Comparison of ENCODE assay signal across 14 mouse cellular contexts in the genomic region with DNA sequence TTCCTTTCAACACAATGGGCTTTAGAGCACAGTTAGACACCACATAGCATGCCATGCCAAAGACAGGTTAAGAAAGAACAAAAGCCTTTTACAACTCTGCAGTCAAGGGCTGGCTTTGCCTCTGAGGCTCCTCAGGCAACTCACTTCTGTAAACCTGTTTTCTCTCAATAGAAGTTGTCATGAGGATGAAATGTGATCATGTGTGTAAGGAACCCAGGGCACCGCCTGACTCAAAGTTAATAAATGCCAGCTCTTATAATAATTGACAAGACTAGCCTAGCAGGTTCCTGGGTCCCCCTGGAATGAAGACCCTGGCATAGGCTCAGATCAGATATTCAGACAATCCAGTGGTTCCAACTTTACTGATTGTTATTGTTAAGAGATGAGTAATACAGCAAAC.
A peak's percentile ranks its signal among the peaks of the same experiment; 100 is the strongest.
DNase-seq lines count a peak whose midpoint lies in the region; ATAC-seq and TF ChIP-seq lines count a peak whose summit lies in the region.
"Had no signal": no experiment of that assay in that cellular context is flagged by ENCODE, and none has a peak within 500 bp of the region (broad histone marks: within the 10 kb centered on the region; RNA-seq: fewer than 3 reads in every experiment).

No protein-coding gene starts in this region.

- no peak overlapping the region for H3K4me3 ChIP-seq in embryonic facial prominence, embryonic 13.5 days
- no peak overlapping the region for H3K4me3 ChIP-seq in embryonic facial prominence, embryonic 10.5 days
- no peak overlapping the region for H3K4me3 ChIP-seq in embryonic facial prominence, embryonic 15.5 days (replicated peaks)
- H3K4me3 ChIP-seq in lung, postnatal 0 days (ENCODE audit: low read depth, low read length), result no peak overlapping the region
- H3K4me3 ChIP-seq: forebrain, embryonic 12.5 days; gastrocnemius, adult 2 months; heart, embryonic 12.5 days; hindbrain, embryonic 12.5 days; liver, embryonic 15.5 days had no signal

- no peak overlapping the region for H3K9ac ChIP-seq in embryonic facial prominence, embryonic 13.5 days
- no peak overlapping the region for H3K9ac ChIP-seq in embryonic facial prominence, embryonic 15.5 days
- no peak overlapping the region for H3K9ac ChIP-seq in lung, postnatal 0 days (replicated peaks; ENCODE audit: low read depth)
- H3K9ac ChIP-seq: forebrain, embryonic 12.5 days; heart, embryonic 12.5 days; hindbrain, embryonic 12.5 days; liver, embryonic 15.5 days had no signal

- H3K36me3 ChIP-seq in embryonic facial prominence, embryonic 13.5 days, result no peaks in the 10 kb centered on the region
- no peaks in the 10 kb centered on the region for H3K36me3 ChIP-seq in embryonic facial prominence, embryonic 10.5 days (replicated peaks)
- no peaks in the 10 kb centered on the region for H3K36me3 ChIP-seq in embryonic facial prominence, embryonic 15.5 days
- no peaks in the 10 kb centered on the region for H3K36me3 ChIP-seq in lung, postnatal 0 days (ENCODE audit: insufficient read depth, low read length)
- H3K36me3 ChIP-seq: forebrain, embryonic 12.5 days; heart, embryonic 12.5 days; hindbrain, embryonic 12.5 days; liver, embryonic 15.5 days had no signal

- no peaks in the 10 kb centered on the region for H3K9me3 ChIP-seq in embryonic facial prominence, embryonic 13.5 days
- H3K9me3 ChIP-seq in embryonic facial prominence, embryonic 10.5 days, result no peaks in the 10 kb centered on the region
- H3K9me3 ChIP-seq in embryonic facial prominence, embryonic 15.5 days (replicated peaks), result no peaks in the 10 kb centered on the region
- no peaks in the 10 kb centered on the region for H3K9me3 ChIP-seq in lung, postnatal 0 days (ENCODE audit: low read length)
- H3K9me3 ChIP-seq: forebrain, embryonic 12.5 days; heart, embryonic 12.5 days; hindbrain, embryonic 12.5 days; liver, embryonic 15.5 days had no signal

- 0 out of 2 replicates have a peak, but pooled peaks have one; percentile 52 for ATAC-seq in embryonic facial prominence, embryonic 13.5 days (ENCODE audit: insufficient number of reproducible peaks, insufficient read depth, low FRiP score, low TSS enrichment, low read depth)
- ATAC-seq in embryonic facial prominence, embryonic 15.5 days (ENCODE audit: insufficient number of reproducible peaks, low FRiP score, low TSS enrichment, low read depth), result no peak
- peak; percentile 51 for ATAC-seq in lung, postnatal 0 days

- no peaks in the 10 kb centered on the region for H3K27me3 ChIP-seq in embryonic facial prominence, embryonic 13.5 days
- H3K27me3 ChIP-seq in embryonic facial prominence, embryonic 10.5 days (replicated peaks; ENCODE audit: low read depth, poor library complexity, severe bottlenecking), result no peaks in the 10 kb centered on the region
- H3K27me3 ChIP-seq in embryonic facial prominence, embryonic 15.5 days, result no peaks in the 10 kb centered on the region
- no peaks in the 10 kb centered on the region for H3K27me3 ChIP-seq in lung, postnatal 0 days (replicated peaks; ENCODE audit: insufficient read depth, low read length)
- H3K27me3 ChIP-seq: forebrain, embryonic 12.5 days; hindbrain, embryonic 12.5 days; liver, embryonic 15.5 days had no signal

- H3K27ac ChIP-seq in embryonic facial prominence, embryonic 13.5 days, result no peak overlapping the region
- no peak overlapping the region for H3K27ac ChIP-seq in embryonic facial prominence, embryonic 10.5 days (replicated peaks)
- peak overlapping the region; percentile 22; the same call in 1 of the 2 replicates for H3K27ac ChIP-seq in embryonic facial prominence, embryonic 15.5 days (replicated peaks)
- H3K27ac ChIP-seq in lung, postnatal 0 days (ENCODE audit: low read length), result no peak overlapping the region
- H3K27ac ChIP-seq: forebrain, embryonic 12.5 days; gastrocnemius, adult 2 months; hindbrain, embryonic 12.5 days; liver, embryonic 15.5 days had no signal

- WGBS in embryonic facial prominence, embryonic 13.5 days, result 23% methylated on average over 1 of the region's 1 CpGs
- 62% methylated on average over 1 of the region's 1 CpGs for WGBS in embryonic facial prominence, embryonic 10.5 days
- 44% methylated on average over 1 of the region's 1 CpGs for WGBS in embryonic facial prominence, embryonic 15.5 days
- WGBS in lung, postnatal 0 days, result 50% methylated on average over 1 of the region's 1 CpGs

- no peak overlapping the region for H3K4me2 ChIP-seq in embryonic facial prominence, embryonic 13.5 days
- no peak overlapping the region for H3K4me2 ChIP-seq in embryonic facial prominence, embryonic 15.5 days (replicated peaks)
- no peak overlapping the region for H3K4me2 ChIP-seq in lung, postnatal 0 days (replicated peaks; ENCODE audit: low read depth, low read length)
- H3K4me2 ChIP-seq: forebrain, embryonic 12.5 days; heart, embryonic 12.5 days; hindbrain, embryonic 12.5 days; liver, embryonic 15.5 days had no signal

- no peak for TF ChIP-seq EP300 in lung, postnatal 0 days (IDR thresholded peaks at IDR 0.05)

- TF ChIP-seq CTCF in lung, postnatal 0 days (IDR thresholded peaks at IDR 0.05), result no peak

- no peak for DNase-seq in embryonic facial prominence, embryonic 10.5 days (ENCODE audit: low spot score)
- DNase-seq in kidney, adult 8-10 months, result peak; percentile 56 to 81
- peak; percentile 60 for DNase-seq in lung, postnatal 0 days (ENCODE audit: low spot score)
- no peak for DNase-seq in adrenal gland, adult 2 months
- no peak for DNase-seq in layer of hippocampus, adult 8-10 months (ENCODE audit: low spot score in 2 of 2)
- DNase-seq in adrenal gland, adult 8-10 months, result no peak
- DNase-seq: cerebellum, adult 9-10 months; gastrocnemius, adult 2 months had no signal

- H3K4me1 ChIP-seq in embryonic facial prominence, embryonic 13.5 days, result peaks cover 10% of the 10 kb centered on the region
- 0 out of 2 replicates have a peak, but pooled peaks cover 3% of the 10 kb centered on the region for H3K4me1 ChIP-seq in embryonic facial prominence, embryonic 10.5 days
- 0 out of 2 replicates have a peak, but pooled peaks cover 3% of the 10 kb centered on the region for H3K4me1 ChIP-seq in embryonic facial prominence, embryonic 15.5 days
- H3K4me1 ChIP-seq in lung, postnatal 0 days (ENCODE audit: insufficient read depth, low read depth, low read length), result no peaks in the 10 kb centered on the region
- H3K4me1 ChIP-seq: forebrain, embryonic 12.5 days; hindbrain, embryonic 12.5 days; liver, embryonic 15.5 days had no signal

Comparison
In these comparisons a context has a peak if more than half of its experiments do, and no peak if none do; other contexts are left out.
1. DNase-seq: peak in kidney, adult 8-10 months (2 of 2) and lung, postnatal 0 days (single experiment); none in embryonic facial prominence, embryonic 10.5 days (single experiment), adrenal gland, adult 2 months (single experiment), layer of hippocampus, adult 8-10 months (0 of 2) and adrenal gland, adult 8-10 months (single experiment).